Mouse (Mus musculus) limb, embryonic 14.5 days (tissue): ENCODE data around the gene Lpcat4. TPM values are rescaled to one million over a fixed set of nuclear protein-coding genes. Genes with fewer than 3 reads are reported as not detected.

Experiments
- ATAC-seq: fragments of 200-750 bp; cut with Nextera tagmentation; 2 replicates; pipeline ENCODE4 v1.8.0; 2017; ENCODE audit warnings: low read depth, moderate number of reproducible peaks, moderate TSS enrichment; ENCODE audit not compliant: low FRiP score
- DNase-seq: peaks from one replicate; pipeline ENCODE4 v3.0.0-alpha.2; 2015; ENCODE audit warnings: low spot score
- H3K27ac ChIP-seq: fragments of 300-500 bp; sonication (generic); replicated peaks from 2 replicates; pipeline ENCODE4 v1.5.1; 2014; ENCODE audit warnings: low read depth, mild to moderate bottlenecking, low read length, moderate library complexity, mixed read lengths
- H3K27me3 ChIP-seq: fragments of 300-500 bp; sonication (generic); 2 replicates; pipeline ENCODE4 v1.6.1; 2014; ENCODE audit warnings: low read length, mixed read lengths; ENCODE audit not compliant: control insufficient read depth, insufficient read depth
- H3K36me3 ChIP-seq: fragments of 300-500 bp; sonication (generic); 2 replicates; pipeline ENCODE4 v1.6.1; 2014; ENCODE audit warnings: mild to moderate bottlenecking, low read length, moderate library complexity, mixed read lengths; ENCODE audit not compliant: control insufficient read depth, insufficient read depth
- H3K4me1 ChIP-seq: fragments of 300-500 bp; sonication (generic); 2 replicates; pipeline ENCODE4 v1.6.1; 2014; ENCODE audit warnings: antibody characterized with exemption, low read length, mixed read lengths; ENCODE audit not compliant: control insufficient read depth, insufficient read depth
- H3K4me2 ChIP-seq: fragments of 300-500 bp; sonication (generic); replicated peaks from 2 replicates; pipeline ENCODE4 v1.6.1; 2014; ENCODE audit warnings: low read depth, mild to moderate bottlenecking, low read length, moderate library complexity; ENCODE audit not compliant: severe bottlenecking
- H3K4me3 ChIP-seq: fragments of 300-500 bp; sonication (generic); replicated peaks from 2 replicates; pipeline ENCODE4 v1.5.1; 2014; ENCODE audit warnings: low read length
- H3K9ac ChIP-seq: fragments of 300-500 bp; sonication (generic); 2 replicates; pipeline ENCODE4 v1.6.1; 2014; ENCODE audit warnings: mild to moderate bottlenecking, low read depth, low read length, moderate library complexity; ENCODE audit not compliant: severe bottlenecking
- H3K9me3 ChIP-seq: fragments of 300-500 bp; sonication (generic); 2 replicates; pipeline ENCODE4 v1.6.1; 2016; ENCODE audit warnings: low read length; ENCODE audit not compliant: control insufficient read depth
- POLR2A ChIP-seq: fragments of 200-500 bp; IDR thresholded peaks from 2 replicates; pipeline ENCODE4 v1.8.0; 2012; ENCODE audit warnings: inconsistent platforms, mild to moderate bottlenecking, moderate library complexity, borderline replicate concordance; ENCODE audit not compliant: insufficient read depth, insufficient read length; ENCODE audit errors: extremely low read depth
- WGBS: fragments of 180-500 bp; shearing (Covaris S2); extraction: QIAGEN DNeasy Blood & Tissue Kit; methylation state at CpG from one replicate; pipeline ENCODE4 v1.1.7; 2014; 5-methylcytosine and 5-hydroxymethylcytosine counted together
- polyA plus RNA-seq, 2 experiments: library from polyadenylated mRNA; depleted of rRNA in 1 of 2; stranded (reverse) in 1 of 2; unstranded in 1 of 2; fragments of >200 nt; fragmentation: Nextera tagmentation in 1 of 2; extraction: Ambion mirVana in 1 of 2; gene quantifications; 2 replicates each; pipeline versions ENCODE4 v1.2.1 to v1.2.3; 2012 to 2014

The Lpcat4 gene
- polyA plus RNA-seq, 2 experiments = 20.9 to 39.9 TPM

DNA sequence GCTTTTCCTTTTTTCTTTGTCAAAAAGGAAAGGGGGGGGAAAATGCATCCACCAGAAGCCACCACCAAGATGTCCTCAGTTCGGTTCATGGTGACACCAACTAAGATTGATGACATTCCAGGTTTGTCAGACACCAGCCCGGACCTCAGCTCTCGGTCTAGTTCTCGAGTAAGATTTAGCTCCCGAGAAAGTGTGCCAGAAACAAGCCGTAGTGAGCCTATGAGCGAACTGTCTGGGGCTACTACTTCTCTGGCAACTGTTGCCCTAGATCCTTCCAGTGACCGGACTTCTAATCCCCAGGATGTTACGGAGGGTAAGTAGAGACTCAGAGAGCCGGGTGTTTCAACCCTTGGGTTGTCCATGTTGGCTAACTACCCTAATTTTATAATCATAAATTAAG is 27.5 kb downstream of the Lpcat4 start:
- Histone ChIP-seq H3K27me3 (no peaks in the 10 kb centered on the region), H3K9me3 (no peaks in the 10 kb centered on the region), H3K4me2 (peak overlapping the region; percentile 84), H3K4me3 (peak overlapping the region; percentile 78), H3K36me3 (no peaks in the 10 kb centered on the region), H3K9ac (no peak overlapping the region), H3K4me1 (peaks cover 12% of the 10 kb centered on the region), H3K27ac (no peak overlapping the region)
- no peak for DNase-seq
- TF ChIP-seq POLR2A = no peak
- 33% methylated on average over 10 of the region's 10 CpGs for WGBS
- ATAC-seq = no peak

DNA sequence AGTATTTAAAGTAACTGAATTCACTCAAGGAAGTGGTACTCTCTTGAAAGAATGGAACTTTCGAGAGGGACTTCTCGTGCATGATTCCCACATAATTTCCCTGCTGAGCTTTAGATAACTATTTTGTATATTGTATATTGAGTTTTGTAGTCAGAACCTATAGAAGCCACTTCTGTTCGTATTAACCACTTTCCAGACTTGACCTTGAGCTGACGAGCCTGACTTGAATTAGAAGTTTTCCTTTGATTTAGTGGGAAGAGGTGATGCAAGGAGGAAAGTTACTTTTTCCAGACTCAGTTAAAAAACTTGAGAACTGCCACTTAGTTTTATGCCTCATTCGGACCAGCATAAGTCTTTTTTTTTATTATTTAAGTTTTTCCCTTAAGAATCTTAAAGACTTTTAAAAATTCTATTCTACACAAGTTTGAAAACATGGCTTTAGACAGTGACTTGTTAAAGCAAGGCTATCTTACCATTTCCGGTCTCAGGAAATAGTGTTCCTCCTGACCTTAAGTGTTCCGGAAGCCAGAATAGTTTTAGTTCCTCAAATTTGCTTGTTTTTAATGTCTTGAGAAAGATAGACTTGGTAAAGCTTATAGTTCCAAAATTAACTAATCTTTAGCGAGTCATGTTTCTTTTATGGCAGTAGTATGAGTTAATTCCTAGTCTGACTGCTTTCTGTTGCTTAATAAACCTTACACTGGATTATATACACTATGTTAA is 28.4 kb downstream of the Lpcat4 start:
- H3K9me3 ChIP-seq = no peaks in the 10 kb centered on the region
- no peaks in the 10 kb centered on the region for H3K27me3 ChIP-seq
- H3K4me1 ChIP-seq = peaks cover 10% of the 10 kb centered on the region
- ATAC-seq (no peak), DNase-seq (no peak)
- TF ChIP-seq POLR2A = no peak
- H3K36me3 ChIP-seq = no peaks in the 10 kb centered on the region
- H3K4me2 ChIP-seq = peak overlapping the region; percentile 84
- no peak overlapping the region for H3K4me3 ChIP-seq
- WGBS = 70% methylated on average over 8 of the region's 8 CpGs
- H3K9ac ChIP-seq = no peak overlapping the region
- no peak overlapping the region for H3K27ac ChIP-seq

GRCm38 (mm10) chr2:112270011-112270410 is 30.7 kb downstream of the Lpcat4 start:
- no peak overlapping the region for H3K4me3 ChIP-seq
- H3K9ac ChIP-seq = no peak overlapping the region
- H3K36me3 ChIP-seq = no peaks in the 10 kb centered on the region
- WGBS = 92% methylated on average over 2 of the region's 2 CpGs
- H3K27ac ChIP-seq = no peak overlapping the region
- DNase-seq = no peak
- ATAC-seq = no peak
- H3K9me3 ChIP-seq = no peaks in the 10 kb centered on the region
- no peaks in the 10 kb centered on the region for H3K27me3 ChIP-seq
- H3K4me1 ChIP-seq = peaks cover 6% of the 10 kb centered on the region; the same call in 1 of the 2 replicates
- no peak overlapping the region for H3K4me2 ChIP-seq
- no peak for TF ChIP-seq POLR2A

DNA sequence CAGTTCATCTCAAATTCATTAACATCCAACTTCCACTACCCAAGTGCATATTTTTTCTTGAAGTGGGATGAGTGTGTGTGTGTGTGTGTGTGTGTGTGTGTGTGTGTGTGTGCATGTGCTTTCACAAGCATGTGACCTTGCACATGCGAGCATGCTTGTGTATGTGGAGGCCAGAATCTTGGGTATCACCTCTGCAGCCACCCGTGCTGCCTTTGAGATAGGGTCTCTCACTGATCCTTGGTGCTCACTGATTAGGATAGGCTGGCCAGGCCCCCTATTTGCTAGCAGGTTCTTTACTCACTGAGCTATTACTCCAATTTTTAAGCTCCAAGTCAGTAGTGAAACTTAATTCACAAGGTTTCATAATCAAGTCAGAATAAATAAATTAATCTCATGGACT is 33.6 kb downstream of the Lpcat4 start:
- no peak overlapping the region for H3K4me3 ChIP-seq
- TF ChIP-seq POLR2A = no peak
- H3K9me3 ChIP-seq = no peaks in the 10 kb centered on the region
- 91% methylated on average over 2 of the region's 2 CpGs for WGBS
- H3K27ac ChIP-seq = no peak overlapping the region
- H3K4me2 ChIP-seq = no peak overlapping the region
- H3K27me3 ChIP-seq = no peaks in the 10 kb centered on the region
- H3K36me3 ChIP-seq = no peaks in the 10 kb centered on the region
- H3K9ac ChIP-seq = no peak overlapping the region
- no peaks in the 10 kb centered on the region for H3K4me1 ChIP-seq
- DNase-seq = no peak
- ATAC-seq = no peak

- Histone ChIP-seq H3K9me3 (no peaks in the 10 kb centered on the region), H3K27ac (no peak overlapping the region), H3K4me3 (no peak overlapping the region), H3K4me2 (no peak overlapping the region), H3K4me1 (no peaks in the 10 kb centered on the region), H3K36me3 (no peaks in the 10 kb centered on the region), H3K27me3 (no peaks in the 10 kb centered on the region), H3K9ac (no peak overlapping the region)
- DNase-seq (no peak), ATAC-seq (no peak)
- 92% methylated on average over 6 of the region's 6 CpGs for WGBS
- no peak for TF ChIP-seq POLR2A
Measured at GRCm38 (mm10) chr2:112273474-112273873, 34.2 kb downstream of the Lpcat4 start.

DNA sequence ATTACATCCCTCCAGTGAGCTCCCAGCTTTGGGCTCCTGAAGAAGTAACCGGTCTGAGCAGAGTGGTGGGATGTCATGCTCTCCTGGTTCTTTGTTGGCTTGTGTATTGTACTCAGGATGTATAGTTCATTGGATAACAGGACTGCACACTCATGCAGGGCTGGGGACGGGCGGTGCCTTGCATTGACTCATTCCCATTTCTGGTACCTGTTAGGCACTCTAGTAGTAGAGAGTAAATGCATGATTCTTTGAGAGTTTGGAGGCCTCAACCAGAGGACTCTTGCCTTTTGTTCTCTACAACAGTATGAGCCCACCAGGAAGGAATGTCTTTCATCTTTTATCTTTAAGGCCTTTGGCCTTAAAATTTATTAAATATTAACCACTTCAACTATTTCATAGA is 37.6 kb downstream of the Lpcat4 start:
- TF ChIP-seq POLR2A = no peak
- no peak for ATAC-seq
- no peak overlapping the region for H3K27ac ChIP-seq
- H3K4me2 ChIP-seq = no peak overlapping the region
- H3K9ac ChIP-seq = no peak overlapping the region
- H3K27me3 ChIP-seq = no peaks in the 10 kb centered on the region
- no peaks in the 10 kb centered on the region for H3K36me3 ChIP-seq
- H3K4me3 ChIP-seq = no peak overlapping the region
- no peak for DNase-seq
- H3K9me3 ChIP-seq = no peaks in the 10 kb centered on the region
- 92% methylated on average over 3 of the region's 3 CpGs for WGBS
- H3K4me1 ChIP-seq = no peaks in the 10 kb centered on the region
